Mouse (Mus musculus) telencephalon, adult 2 months (tissue): ENCODE data around the gene Scgb2b26.
"Not testable (repeated sequence)": the region's sequence is repeated elsewhere in the genome, so short reads cannot be mapped to it uniquely, and the experiment has no call there.

ENCODE experiments used
- DNase-seq: peaks from one replicate; pipeline ENCODE4 v3.0.0-alpha.2; 2011; ENCODE audit warnings: low read depth, low spot score

Gene Scgb2b26

GRCm38 (mm10) chr7:33944940-33945339, at the start of gene Scgb2b26:
Gene Scgb2b26 (minus strand): TSS chr7:33945040.
- no peak for DNase-seq

- not testable (repeated sequence) for DNase-seq
Measured at GRCm38 (mm10) chr7:33982281-33982680, 37.4 kb upstream of the Scgb2b26 start.

GRCm38 (mm10) chr7:33902982-33903381, 41.9 kb downstream of the Scgb2b26 start:
- no peak for DNase-seq

DNA sequence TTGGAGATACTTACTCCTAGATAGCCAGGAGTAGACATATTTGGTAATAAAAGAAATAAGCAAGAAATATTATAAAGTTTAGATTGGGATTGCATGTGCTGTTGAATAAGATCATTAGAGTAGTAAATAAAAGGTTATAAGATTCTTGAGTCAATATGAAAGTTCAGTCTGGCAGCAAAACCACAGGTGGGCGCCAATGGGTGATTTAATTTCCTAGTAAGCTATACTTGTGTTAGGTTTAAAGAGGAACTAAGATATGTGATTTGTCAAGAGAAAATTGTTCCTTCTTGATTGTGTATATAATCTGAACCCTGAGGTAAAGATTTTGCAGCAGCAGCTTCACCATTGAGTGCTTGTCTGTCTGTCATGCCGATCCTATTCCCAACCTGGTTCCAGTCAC, 44.0 kb downstream of the Scgb2b26 start:
- DNase-seq: no peak

GRCm38 (mm10) chr7:33900007-33900406, 44.8 kb downstream of the Scgb2b26 start:
- no peak for DNase-seq
